Mouse (Mus musculus): Measurements from ENCODE around the gene Smyd1.
"Not testable (repeated sequence)": the region's sequence is repeated elsewhere in the genome, so short reads cannot be mapped to it uniquely, and the experiment has no call there.

Smyd1 gene

DNA sequence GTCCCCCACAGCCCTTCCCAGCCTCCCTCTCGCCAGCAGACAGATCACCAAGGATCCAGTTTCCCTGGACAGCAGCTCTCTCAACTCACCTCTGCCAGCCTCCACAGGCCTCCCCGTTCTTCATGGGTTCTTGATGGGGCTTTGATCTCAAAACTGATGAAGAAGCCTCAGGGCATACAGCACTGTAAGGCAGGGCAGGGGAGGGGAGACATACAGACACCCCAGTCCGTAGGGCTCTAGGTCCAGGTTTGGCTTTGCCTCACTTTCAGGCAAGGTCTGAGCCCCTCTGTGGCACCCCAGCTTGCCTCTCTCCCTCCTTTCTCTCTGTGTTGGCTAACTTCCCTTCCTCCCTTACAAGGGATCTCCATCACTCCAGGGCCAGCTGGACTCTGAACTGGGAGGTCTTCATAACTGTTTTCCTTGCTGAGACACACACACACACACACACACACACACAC, at the start of gene Smyd1:
Gene Smyd1, minus strand, starts transcription at position 408 of the 458 bp plus-strand sequence.
- no peak for DNase-seq

GRCm38 (mm10) chr6:71371085-71371605, 49.1 kb upstream of the Smyd1 start:
- DNase-seq = no peak

- DNase-seq = no peak
Observed at GRCm38 (mm10) chr6:71369416-71369815, 47.4 kb upstream of the Smyd1 start.

- DNase-seq = no peak
Observed at GRCm38 (mm10) chr6:71363995-71364394, 42.0 kb upstream of the Smyd1 start.

DNA sequence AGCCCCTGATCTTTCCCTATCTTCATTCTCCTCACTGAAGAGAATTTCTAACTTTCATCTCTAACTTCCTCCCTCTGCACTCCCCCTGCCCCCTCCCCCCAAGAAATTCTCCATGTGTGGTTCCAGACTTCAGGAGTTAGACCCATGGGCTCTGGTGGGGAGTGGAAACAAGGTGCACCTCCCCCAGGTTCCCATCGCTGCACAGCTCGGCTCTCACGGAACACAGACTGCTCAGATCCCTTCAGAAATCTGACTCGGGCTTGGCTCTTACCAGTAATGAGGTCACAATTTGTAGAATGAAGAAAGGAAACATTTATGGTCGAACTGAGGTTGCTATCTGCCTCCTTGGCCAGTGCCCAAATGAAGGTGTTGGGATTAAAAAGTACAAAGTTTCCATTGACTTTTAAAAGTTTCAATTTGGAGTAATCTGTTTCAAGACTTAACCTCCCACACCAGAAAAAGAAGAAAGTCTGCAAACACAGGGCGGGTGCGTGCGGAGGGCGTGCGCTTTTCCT, 39.2 kb upstream of the Smyd1 start:
- DNase-seq = no peak

GRCm38 (mm10) chr6:71360751-71361150, 38.7 kb upstream of the Smyd1 start:
- DNase-seq = no peak

DNA sequence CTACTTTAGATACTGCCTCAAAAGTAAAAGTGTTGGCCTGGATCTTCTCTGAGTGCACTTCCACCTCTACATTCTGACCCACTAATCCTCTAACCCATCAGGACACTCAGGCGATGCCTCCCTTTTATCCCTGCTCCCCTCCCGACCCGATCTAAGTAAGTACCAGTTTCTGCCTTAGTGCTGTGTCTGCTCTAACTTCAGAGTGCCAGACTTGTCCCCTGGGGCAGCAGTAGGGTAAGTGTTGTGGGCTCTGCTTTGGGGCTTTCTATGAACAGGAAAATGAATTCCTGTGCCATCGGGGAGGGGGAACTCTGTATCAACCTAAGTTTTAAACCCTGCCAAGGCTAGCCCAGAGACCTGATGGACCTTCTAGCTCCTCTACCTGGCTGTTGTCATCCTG, 38.2 kb upstream of the Smyd1 start:
- DNase-seq = no peak

DNA sequence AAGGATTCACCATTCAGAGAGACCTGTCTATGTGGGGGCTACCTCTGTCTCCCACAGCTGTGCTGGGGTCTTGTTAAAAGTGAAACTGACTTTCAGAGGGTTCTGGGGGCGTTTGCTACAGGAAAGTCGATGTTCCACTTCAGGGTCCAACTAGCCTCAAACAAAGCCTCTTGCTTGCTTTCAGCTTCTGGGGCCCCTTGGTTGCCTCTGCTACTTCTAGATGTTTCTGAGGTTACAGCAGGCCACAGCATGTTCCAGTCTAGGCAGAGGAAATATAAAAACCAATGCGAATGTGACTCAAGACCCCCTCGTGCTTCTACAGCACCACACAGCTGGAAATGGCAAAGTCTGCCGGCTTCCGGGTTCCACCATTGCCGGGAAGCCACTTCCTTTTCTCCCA, 35.5 kb upstream of the Smyd1 start:
- no peak for DNase-seq

GRCm38 (mm10) chr6:71353722-71354121, 31.7 kb upstream of the Smyd1 start:
- no peak for DNase-seq

- DNase-seq = no peak
Observed at GRCm38 (mm10) chr6:71352866-71353427, 30.9 kb upstream of the Smyd1 start.

DNA sequence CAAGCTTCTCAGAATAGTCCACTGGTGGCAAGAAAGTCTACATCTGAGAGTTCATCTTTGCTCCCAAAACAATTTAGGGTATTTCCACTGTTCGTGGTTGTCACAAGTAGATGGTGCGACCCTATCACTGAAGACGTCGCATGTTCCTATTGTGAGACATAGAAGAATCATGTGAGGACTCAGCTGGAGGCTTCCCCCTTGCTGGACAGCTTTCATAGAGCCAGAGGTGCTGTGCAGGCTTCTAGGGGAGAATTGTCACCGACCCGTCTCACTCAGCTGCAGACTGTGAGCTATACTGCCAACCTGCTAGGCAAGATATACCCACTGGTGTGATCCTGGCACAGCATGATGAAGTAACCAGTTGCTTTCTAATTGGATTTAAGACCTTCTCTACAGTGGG, 30.2 kb upstream of the Smyd1 start:
- no peak for DNase-seq

GRCm38 (mm10) chr6:71351201-71351600, 29.2 kb upstream of the Smyd1 start:
- no peak for DNase-seq

GRCm38 (mm10) chr6:71348006-71348405, 26.0 kb upstream of the Smyd1 start:
- DNase-seq = no peak

DNA sequence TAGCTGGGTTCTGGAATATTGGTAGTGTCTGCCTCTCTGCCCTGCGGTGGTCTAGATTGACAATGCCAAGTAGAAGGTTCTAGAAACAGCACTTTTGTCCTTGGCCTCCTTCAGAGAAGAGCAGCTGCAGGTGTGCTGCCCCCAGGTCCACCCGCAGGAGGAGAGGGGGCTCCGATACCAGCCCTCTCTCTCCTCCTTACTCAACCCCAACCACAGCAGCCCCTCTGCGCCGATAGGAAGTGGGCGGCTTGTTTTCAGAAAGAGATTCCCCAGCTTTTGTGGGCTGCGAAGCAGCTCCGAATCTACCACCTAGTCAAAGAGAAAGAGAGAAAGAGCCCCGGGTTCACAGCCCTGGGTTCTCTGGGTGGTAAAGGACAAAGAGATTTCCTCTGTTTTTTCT, 19.1 kb upstream of the Smyd1 start:
- no peak for DNase-seq

DNA sequence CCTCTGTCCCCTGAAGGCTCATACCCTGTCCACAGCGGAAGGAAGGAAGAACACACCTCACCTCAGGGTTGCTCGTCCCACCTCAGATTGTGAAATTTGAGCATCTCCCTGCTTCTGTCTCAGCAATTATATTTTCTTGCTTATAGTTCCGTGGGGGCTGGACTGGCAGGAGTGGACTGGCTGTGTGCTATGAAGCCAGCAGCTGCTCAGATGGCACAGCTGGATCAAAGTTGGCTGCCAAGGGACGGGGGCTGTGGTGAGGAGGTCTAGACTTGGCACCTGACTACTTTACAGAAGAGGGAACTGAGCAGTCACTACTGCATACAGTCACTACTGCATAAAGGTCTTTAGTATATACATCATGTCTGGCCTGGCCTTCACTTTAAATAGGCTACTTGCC, 17.3 kb upstream of the Smyd1 start:
- DNase-seq = no peak

- no peak for DNase-seq
Observed at GRCm38 (mm10) chr6:71338941-71339340, 16.9 kb upstream of the Smyd1 start.

DNA sequence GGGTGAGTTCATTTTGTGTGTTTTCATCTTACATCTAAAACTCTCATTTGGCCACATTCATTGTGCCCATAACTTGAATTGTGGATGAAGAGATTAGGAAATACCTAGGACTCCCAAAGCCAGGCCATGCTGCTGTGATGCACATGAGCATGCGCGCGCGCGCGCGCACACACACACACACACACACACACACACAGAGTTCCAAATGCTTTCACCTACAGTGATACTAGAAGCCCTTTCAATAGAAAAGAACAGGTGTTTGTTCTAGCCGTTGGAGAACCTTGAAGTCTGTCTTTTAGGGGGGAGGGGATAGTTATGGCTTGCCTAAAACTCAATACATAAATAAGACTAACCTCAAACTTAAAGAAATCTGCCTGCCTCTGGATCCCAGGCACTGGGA, 15.6 kb upstream of the Smyd1 start:
- DNase-seq = no peak

DNA sequence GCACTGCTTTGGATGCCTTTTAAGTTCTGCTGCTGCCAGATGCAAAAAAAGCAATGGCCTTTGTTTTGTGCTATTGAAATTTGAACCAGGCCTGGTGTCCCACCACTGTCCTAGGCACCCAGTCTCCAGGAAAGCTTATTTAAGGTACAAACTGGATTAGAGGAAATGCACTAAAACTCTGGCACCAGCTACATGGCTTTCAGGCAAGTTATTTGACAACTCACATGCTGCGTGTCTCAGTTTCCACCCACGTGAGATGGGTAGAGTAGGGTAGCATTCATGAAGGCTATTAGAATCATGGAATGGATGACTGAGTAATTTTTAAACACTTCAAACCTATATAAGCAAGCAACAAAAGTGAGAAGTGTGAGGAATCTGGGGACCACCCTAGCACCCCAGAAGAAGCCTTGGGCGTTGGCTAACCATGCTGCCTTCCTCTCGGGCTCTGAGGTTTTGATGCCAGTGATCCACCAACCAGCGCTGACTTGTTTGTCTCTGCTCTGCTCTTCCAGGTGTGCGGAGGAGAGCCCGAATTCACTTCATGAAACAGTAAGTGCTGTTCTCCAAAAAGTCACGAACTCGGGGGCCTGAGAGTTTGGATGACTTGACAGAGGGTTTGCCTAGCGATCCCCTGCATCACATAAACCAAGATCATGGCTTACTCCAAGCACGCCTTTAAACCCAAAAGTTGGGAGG, 11.7 kb upstream of the Smyd1 start:
- no peak for DNase-seq

DNA sequence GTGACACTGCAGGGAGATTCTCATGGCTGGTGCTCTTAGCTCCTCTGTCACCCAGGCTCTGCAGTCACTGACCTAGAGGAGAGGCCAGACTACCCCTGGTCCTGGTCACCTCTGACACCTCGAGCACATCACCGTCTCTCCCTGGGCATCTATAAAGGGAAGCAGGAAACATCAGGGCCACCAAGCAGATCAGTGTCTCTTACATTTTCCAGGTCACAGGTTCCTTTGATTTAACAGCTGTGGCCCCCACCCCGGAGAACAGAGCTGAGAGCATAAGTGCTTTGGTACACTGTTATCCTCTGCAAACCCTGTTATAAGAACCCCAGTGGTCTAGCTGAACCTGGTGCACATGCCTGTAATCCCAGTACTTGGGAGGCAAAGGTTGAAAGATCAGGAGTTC, 11.0 kb upstream of the Smyd1 start:
- no peak for DNase-seq

DNA sequence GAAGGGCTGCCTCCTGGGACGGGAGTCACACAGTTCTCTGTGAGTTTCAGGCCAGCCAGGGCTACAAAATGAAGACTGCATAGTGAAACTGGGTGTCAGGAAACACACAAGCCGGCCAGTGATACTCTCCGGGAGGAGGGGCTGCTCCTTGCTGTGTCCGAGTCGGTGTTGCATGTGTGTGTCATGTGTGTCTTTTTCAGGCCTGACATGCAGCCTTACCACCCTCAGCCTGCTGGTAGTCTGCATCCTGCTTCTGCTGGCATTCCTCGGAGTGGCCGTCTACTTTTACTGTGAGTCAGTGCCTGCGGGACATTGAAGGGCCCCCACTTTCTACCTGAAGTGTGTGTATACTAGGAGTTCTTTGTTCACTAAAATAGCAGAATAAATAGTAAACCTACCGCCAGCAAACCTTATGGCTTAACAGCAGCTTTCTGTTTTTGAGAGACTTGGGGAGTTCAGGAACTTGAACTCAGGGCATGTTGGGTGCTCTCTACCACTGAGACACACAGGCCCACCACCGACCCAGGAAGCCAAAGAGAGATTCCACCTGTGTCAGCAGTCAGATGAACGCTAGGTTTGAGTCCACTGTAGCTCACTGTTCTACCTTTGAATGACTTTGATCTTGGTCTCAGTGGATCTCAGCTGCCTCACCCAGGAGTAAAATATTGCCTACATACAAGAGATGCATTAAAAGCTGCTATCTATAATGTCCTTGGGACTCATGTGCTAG, 10.4 kb upstream of the Smyd1 start:
- no peak for DNase-seq

- DNase-seq = not testable (repeated sequence)
Observed at GRCm38 (mm10) chr6:71331491-71331890, 9.5 kb upstream of the Smyd1 start.

DNA sequence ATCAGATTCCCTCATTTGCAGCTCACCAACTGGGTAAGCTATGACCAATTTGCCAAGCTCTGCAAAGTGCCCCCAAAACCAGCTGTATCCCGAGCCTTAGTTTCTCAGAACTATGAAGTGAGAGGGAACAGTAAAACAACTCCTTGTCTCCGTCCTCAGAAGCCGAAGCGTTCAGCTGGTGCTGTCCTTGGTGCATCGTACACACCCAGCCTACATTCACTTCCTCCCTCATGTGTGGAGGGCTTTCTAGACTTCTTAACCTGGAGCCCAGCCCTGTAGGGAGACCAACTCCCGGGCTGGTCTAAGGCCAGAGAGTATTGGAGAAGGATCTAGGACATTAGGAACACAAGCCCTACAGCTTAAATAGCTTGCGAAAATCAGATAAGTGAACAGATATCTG, 8.5 kb upstream of the Smyd1 start:
- no peak for DNase-seq

GRCm38 (mm10) chr6:71329881-71330280, 7.8 kb upstream of the Smyd1 start:
- no peak for DNase-seq

DNA sequence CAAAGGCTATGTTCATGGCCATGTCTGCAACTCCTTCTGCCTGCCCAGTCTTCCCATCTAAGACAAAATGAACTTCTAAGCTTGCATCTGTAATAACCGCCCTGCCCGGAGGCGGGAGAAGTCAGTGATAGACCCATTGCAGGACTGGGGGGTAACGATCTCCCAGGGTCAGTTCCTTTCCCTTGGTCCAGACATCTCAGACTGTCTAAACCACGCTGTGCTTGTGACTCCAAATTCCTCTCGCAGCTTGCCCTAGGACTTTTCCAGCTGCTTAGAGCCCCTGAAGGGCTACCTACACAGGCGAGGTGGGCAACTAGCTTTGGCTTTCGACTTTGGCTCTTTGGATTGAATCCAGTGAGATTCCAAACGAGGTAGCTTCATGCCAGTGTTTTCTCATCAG, 2.8 kb upstream of the Smyd1 start:
- DNase-seq = no peak
